Mouse (Mus musculus) embryonic facial prominence, embryonic 14.5 days (tissue): ENCODE data around the gene Prkra. TPM values are rescaled to one million over a fixed set of nuclear protein-coding genes. Genes with fewer than 3 reads are reported as not detected.
A peak's percentile ranks its signal among the peaks of the same experiment; 100 is the strongest.

ENCODE experiments used
- ATAC-seq: fragments of 200-750 bp; cut with Nextera tagmentation; 2 replicates; pipeline ENCODE4 v1.8.0; 2017; ENCODE audit warnings: low read depth, moderate number of reproducible peaks, moderate TSS enrichment
- DNase-seq: peaks from one replicate; pipeline ENCODE4 v3.0.0-alpha.2; 2015; ENCODE audit warnings: low spot score
- H3K27ac ChIP-seq: fragments of 300-500 bp; sonication (generic); replicated peaks from 2 replicates; pipeline ENCODE4 v1.5.1; 2014; ENCODE audit warnings: low read depth, mild to moderate bottlenecking, low read length, moderate library complexity
- H3K27me3 ChIP-seq: fragments of 300-500 bp; sonication (generic); replicated peaks from 2 replicates; pipeline ENCODE4 v1.6.1; 2014; ENCODE audit warnings: low read length; ENCODE audit not compliant: control insufficient read depth, insufficient read depth
- H3K36me3 ChIP-seq: fragments of 300-500 bp; sonication (generic); 2 replicates; pipeline ENCODE4 v1.6.1; 2014; ENCODE audit warnings: low read length, mixed read lengths; ENCODE audit not compliant: control insufficient read depth, insufficient read depth
- H3K4me1 ChIP-seq: fragments of 300-500 bp; sonication (generic); 2 replicates; pipeline ENCODE4 v1.6.1; 2014; ENCODE audit warnings: antibody characterized with exemption, low read length; ENCODE audit not compliant: control insufficient read depth, insufficient read depth
- H3K4me2 ChIP-seq: fragments of 300-500 bp; sonication (generic); 2 replicates; pipeline ENCODE4 v1.6.1; 2014; ENCODE audit warnings: low read depth, mild to moderate bottlenecking, low read length, moderate library complexity, mixed read lengths
- H3K4me3 ChIP-seq: fragments of 300-500 bp; sonication (generic); 2 replicates; pipeline ENCODE4 v1.5.1; 2014; ENCODE audit warnings: low read depth, mild to moderate bottlenecking, low read length
- H3K9ac ChIP-seq: fragments of 300-500 bp; sonication (generic); 2 replicates; pipeline ENCODE4 v1.6.1; 2014; ENCODE audit warnings: low read depth, mild to moderate bottlenecking, low read length, moderate library complexity, mixed read lengths
- H3K9me3 ChIP-seq: fragments of 300-500 bp; sonication (generic); 2 replicates; pipeline ENCODE4 v1.6.1; 2016; ENCODE audit warnings: low read length; ENCODE audit not compliant: control insufficient read depth
- WGBS: fragments of 180-500 bp; shearing (Covaris S2); extraction: QIAGEN DNeasy Blood & Tissue Kit; methylation state at CpG from one replicate; pipeline ENCODE4 v1.1.7; 2014; 5-methylcytosine and 5-hydroxymethylcytosine counted together
- polyA plus RNA-seq: library from polyadenylated mRNA; unstranded; fragments of >200 nt; fragmentation: Nextera tagmentation; extraction: Ambion mirVana; gene quantifications from 2 replicates; pipeline ENCODE4 v1.2.1, GENCODE M21; 2014

Gene Prkra
- polyA plus RNA-seq, 1 experiment from 2014 or later = 52.8 TPM

DNA sequence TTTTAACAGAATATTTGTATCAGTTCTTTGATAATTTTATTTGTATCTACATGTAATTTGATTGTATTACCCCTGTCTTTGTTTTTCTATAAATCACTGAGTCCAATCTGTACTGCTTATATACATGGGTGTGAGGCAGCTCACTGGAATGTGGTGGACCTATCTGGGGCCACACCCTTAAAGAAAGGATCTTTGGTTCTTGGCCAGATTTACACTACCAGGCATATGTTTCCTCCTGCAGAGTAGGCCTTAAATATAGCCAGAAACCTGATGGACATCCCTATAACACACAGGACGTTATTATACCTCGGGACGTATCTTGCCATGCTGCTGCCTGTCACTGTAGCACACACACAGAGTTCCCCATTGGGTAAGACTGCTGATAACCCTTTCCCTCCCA, 35.8 kb downstream of the Prkra start:
- ATAC-seq (no peak), DNase-seq (no peak)
- 81% methylated on average over 3 of the region's 3 CpGs for WGBS
- Histone ChIP-seq H3K9ac (no peak overlapping the region), H3K36me3 (no peaks in the 10 kb centered on the region), H3K9me3 (no peaks in the 10 kb centered on the region), H3K4me2 (no peak overlapping the region), H3K4me3 (no peak overlapping the region), H3K27me3 (no peaks in the 10 kb centered on the region), H3K4me1 (no peaks in the 10 kb centered on the region), H3K27ac (no peak overlapping the region)

- H3K4me2 ChIP-seq = no peak overlapping the region
- DNase-seq (peak; percentile 44), ATAC-seq (no peak)
- no peak overlapping the region for H3K9ac ChIP-seq
- H3K27me3 ChIP-seq = no peaks in the 10 kb centered on the region
- no peaks in the 10 kb centered on the region for H3K36me3 ChIP-seq
- H3K4me3 ChIP-seq = no peak overlapping the region
- H3K4me1 ChIP-seq = no peaks in the 10 kb centered on the region
- 76% methylated on average over 10 of the region's 10 CpGs for WGBS
- H3K9me3 ChIP-seq = no peaks in the 10 kb centered on the region
- H3K27ac ChIP-seq = no peak overlapping the region
Measured at GRCm38 (mm10) chr2:76610326-76611104, 37.3 kb downstream of the Prkra start.

DNA sequence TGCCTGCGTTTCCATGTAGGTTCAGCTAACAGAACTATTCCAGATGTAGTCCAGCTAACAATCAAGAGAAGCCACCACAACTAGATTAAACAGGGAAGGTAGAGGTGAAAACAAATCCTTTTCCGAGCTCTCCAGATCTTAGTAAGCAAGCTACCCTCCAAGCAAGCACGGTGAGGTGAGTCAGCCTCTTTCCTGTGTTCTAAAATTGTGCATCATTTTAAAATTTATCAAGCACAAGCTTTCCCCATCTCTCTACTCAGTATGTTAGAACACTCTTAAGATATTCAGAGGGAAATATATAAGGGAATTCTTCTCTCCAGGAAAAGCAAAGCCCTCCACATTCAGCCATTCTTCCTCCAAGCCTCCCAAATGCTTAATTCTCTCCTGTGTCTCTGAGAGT, 41.1 kb downstream of the Prkra start:
- WGBS = 61% methylated on average over 3 of the region's 3 CpGs
- no peaks in the 10 kb centered on the region for H3K27me3 ChIP-seq
- DNase-seq (no peak), ATAC-seq (no peak)
- H3K9me3 ChIP-seq = no peaks in the 10 kb centered on the region
- no peak overlapping the region for H3K4me2 ChIP-seq
- H3K27ac ChIP-seq = no peak overlapping the region
- no peak overlapping the region for H3K9ac ChIP-seq
- H3K4me3 ChIP-seq = no peak overlapping the region
- no peaks in the 10 kb centered on the region for H3K4me1 ChIP-seq
- no peaks in the 10 kb centered on the region for H3K36me3 ChIP-seq

DNA sequence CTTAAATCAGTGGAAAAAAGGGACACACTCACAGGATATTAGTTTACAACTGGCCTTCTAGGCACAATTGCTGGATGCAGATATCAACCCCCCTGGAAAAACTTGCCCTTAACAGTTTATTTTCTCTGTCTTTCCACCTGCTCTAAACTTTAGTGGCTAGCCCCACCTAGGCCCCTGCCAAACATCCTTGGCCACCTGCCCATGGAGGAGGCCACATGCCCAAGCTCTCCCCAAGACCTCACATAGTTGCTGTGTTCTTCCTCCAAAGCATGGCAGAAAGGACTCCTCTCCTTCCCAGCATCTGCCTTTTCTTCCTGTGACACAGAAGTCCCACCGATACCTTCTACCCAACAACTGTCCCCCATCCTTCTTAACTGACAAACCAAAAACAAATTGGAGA, 45.6 kb downstream of the Prkra start:
- no peak overlapping the region for H3K4me2 ChIP-seq
- no peak for DNase-seq
- WGBS = 90% methylated on average over 1 of the region's 1 CpGs
- H3K36me3 ChIP-seq = no peaks in the 10 kb centered on the region
- H3K9me3 ChIP-seq = no peaks in the 10 kb centered on the region
- no peak overlapping the region for H3K27ac ChIP-seq
- H3K27me3 ChIP-seq = no peaks in the 10 kb centered on the region
- H3K4me1 ChIP-seq = peaks cover 3% of the 10 kb centered on the region; the same call in 1 of the 2 replicates
- no peak for ATAC-seq
- no peak overlapping the region for H3K9ac ChIP-seq
- no peak overlapping the region for H3K4me3 ChIP-seq

GRCm38 (mm10) chr2:76599214-76599613, 48.6 kb downstream of the Prkra start:
- Histone ChIP-seq H3K9me3 (no peaks in the 10 kb centered on the region), H3K27me3 (no peaks in the 10 kb centered on the region), H3K27ac (no peak overlapping the region), H3K36me3 (no peaks in the 10 kb centered on the region), H3K4me3 (no peak overlapping the region), H3K9ac (no peak overlapping the region), H3K4me2 (no peak overlapping the region), H3K4me1 (peaks cover 3% of the 10 kb centered on the region; the same call in 1 of the 2 replicates)
- no peak for ATAC-seq
- 65% methylated on average over 5 of the region's 5 CpGs for WGBS
- DNase-seq = no peak

GRCm38 (mm10) chr2:76597521-76597920, 50.3 kb downstream of the Prkra start:
- WGBS = 51% methylated on average over 11 of the region's 11 CpGs
- DNase-seq (peak; percentile 61), ATAC-seq (no peak)
- Histone ChIP-seq H3K9ac (no peak overlapping the region), H3K4me3 (no peak overlapping the region), H3K9me3 (no peaks in the 10 kb centered on the region), H3K4me2 (no peak overlapping the region), H3K27ac (no peak overlapping the region), H3K36me3 (no peaks in the 10 kb centered on the region), H3K27me3 (no peaks in the 10 kb centered on the region), H3K4me1 (peaks cover 3% of the 10 kb centered on the region; the same call in 1 of the 2 replicates)

DNA sequence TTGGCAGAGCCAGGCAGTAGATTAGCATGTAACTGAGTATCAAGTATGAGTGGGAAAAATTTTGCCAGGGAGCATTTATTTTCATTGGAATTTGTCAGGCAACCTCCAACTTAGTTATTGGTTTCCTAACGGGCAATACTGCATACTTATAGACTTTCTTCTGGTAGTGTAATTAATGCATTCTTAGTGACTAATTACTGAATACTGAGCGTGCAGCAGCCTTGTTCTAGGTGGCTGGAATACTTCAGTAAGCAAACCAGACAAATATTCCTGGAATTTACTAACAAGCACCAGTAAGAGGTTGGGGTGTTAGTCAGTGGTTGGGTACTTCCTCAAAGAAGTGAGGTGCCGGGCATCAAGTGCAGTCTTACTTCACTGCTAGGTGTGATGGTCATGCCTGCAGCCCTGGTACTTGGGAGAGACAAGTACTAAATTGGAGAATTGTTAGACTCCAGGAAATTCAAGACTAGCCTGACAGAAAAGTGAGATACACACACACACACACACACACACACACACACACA, 55.4 kb downstream of the Prkra start:
- DNase-seq (no peak), ATAC-seq (no peak)
- no peaks in the 10 kb centered on the region for H3K27me3 ChIP-seq
- no peaks in the 10 kb centered on the region for H3K9me3 ChIP-seq
- no peak overlapping the region for H3K4me3 ChIP-seq
- H3K4me2 ChIP-seq = no peak overlapping the region
- WGBS = 70% methylated on average over 3 of the region's 3 CpGs
- H3K4me1 ChIP-seq = no peaks in the 10 kb centered on the region
- H3K36me3 ChIP-seq = peaks cover 4% of the 10 kb centered on the region; the same call in 1 of the 2 replicates
- H3K9ac ChIP-seq = no peak overlapping the region
- H3K27ac ChIP-seq = no peak overlapping the region

DNA sequence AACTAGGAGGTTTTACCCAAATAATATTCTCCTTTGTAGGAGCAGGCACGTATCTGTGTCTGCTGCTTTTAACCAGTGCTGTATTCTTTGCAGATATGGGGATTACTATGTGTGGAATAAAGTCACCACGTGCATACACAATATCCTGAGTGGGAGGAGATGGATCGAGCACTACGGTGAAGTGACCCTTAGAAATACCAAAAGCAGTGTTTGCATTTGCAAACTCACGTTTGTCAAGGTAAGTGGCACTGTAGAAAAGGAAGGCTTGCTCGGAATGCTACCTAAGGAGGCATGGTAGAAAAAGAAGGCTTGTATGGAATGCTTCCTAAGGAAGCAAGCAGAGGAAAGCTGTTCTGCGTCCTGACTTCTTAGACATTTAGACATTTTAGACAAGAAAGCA, 57.6 kb downstream of the Prkra start:
- H3K9me3 ChIP-seq = no peaks in the 10 kb centered on the region
- H3K9ac ChIP-seq = no peak overlapping the region
- WGBS = 88% methylated on average over 7 of the region's 7 CpGs
- ATAC-seq (no peak), DNase-seq (no peak)
- H3K36me3 ChIP-seq = peaks cover 4% of the 10 kb centered on the region; the same call in 1 of the 2 replicates
- no peak overlapping the region for H3K4me3 ChIP-seq
- H3K27ac ChIP-seq = no peak overlapping the region
- H3K4me2 ChIP-seq = no peak overlapping the region
- no peaks in the 10 kb centered on the region for H3K27me3 ChIP-seq
- H3K4me1 ChIP-seq = no peaks in the 10 kb centered on the region

DNA sequence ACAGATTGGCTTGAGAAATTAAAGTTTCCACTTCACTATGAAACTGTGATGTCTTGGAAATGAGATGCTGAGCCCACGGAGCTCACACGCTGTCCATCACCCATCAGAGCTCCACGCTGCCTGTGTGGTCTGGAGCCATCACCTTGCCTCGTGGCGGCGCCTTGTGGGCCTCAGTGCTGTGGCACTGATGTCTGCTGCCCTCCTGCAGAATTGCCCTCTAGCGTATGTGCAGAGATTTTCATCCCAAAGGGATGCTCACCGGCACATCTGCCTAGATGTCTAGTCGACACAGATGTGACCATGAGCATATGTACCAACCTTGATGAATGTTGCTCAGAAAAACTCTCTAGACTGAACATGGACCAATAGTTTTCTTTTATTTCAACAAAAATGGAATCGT, 60.9 kb downstream of the Prkra start:
- H3K9ac ChIP-seq = no peak overlapping the region
- H3K4me2 ChIP-seq = no peak overlapping the region
- WGBS = 86% methylated on average over 10 of the region's 10 CpGs
- H3K4me1 ChIP-seq = no peaks in the 10 kb centered on the region
- H3K4me3 ChIP-seq = no peak overlapping the region
- ATAC-seq (no peak), DNase-seq (no peak)
- no peak overlapping the region for H3K27ac ChIP-seq
- no peaks in the 10 kb centered on the region for H3K27me3 ChIP-seq
- H3K9me3 ChIP-seq = 0 out of 2 replicates have a peak, but pooled peaks cover 2% of the 10 kb centered on the region
- peaks cover 4% of the 10 kb centered on the region; the same call in 1 of the 2 replicates for H3K36me3 ChIP-seq
